Mouse (Mus musculus) midbrain, embryonic 13.5 days (tissue): ENCODE measurements at regions not wholly inside any gene's neighbourhood (a gene's known extent, or its start where the extent isn't known, plus 50 kb on each side); places are given as distances from the start of the nearest gene placed in this dataset.
A peak's percentile ranks its signal among the peaks of the same experiment; 100 is the strongest.
"Not testable (repeated sequence)": the region's sequence is repeated elsewhere in the genome, so short reads cannot be mapped to it uniquely, and the experiment has no call there.

Experiments
- ATAC-seq: fragments of 200-750 bp; cut with Nextera tagmentation; 2 replicates; pipeline ENCODE4 v1.8.0; 2017; ENCODE audit warnings: mild to moderate bottlenecking, moderate TSS enrichment, moderate library complexity
- H3K27ac ChIP-seq: fragments of 300-500 bp; sonication (generic); 2 replicates; pipeline ENCODE4 v1.5.1; 2015; ENCODE audit warnings: inconsistent platforms, mild to moderate bottlenecking, moderate library complexity
- H3K27me3 ChIP-seq: fragments of 300-500 bp; sonication (generic); 2 replicates; pipeline ENCODE4 v1.6.1; 2015; ENCODE audit warnings: mild to moderate bottlenecking, inconsistent platforms
- H3K36me3 ChIP-seq: fragments of 300-500 bp; sonication (generic); 2 replicates; pipeline ENCODE4 v1.6.1; 2015; ENCODE audit warnings: mild to moderate bottlenecking, inconsistent platforms
- H3K4me1 ChIP-seq: fragments of 300-500 bp; sonication (generic); replicated peaks from 2 replicates; pipeline ENCODE4 v1.6.1; 2015; ENCODE audit warnings: inconsistent platforms
- H3K4me2 ChIP-seq: fragments of 300-500 bp; sonication (generic); replicated peaks from 2 replicates; pipeline ENCODE4 v1.6.1; 2015; ENCODE audit warnings: moderate library complexity, mild to moderate bottlenecking, inconsistent platforms
- H3K4me3 ChIP-seq: fragments of 300-500 bp; sonication (generic); replicated peaks from 2 replicates; pipeline ENCODE4 v1.5.1; 2015; ENCODE audit warnings: mild to moderate bottlenecking, inconsistent platforms
- H3K9ac ChIP-seq: fragments of 300-500 bp; sonication (generic); replicated peaks from 2 replicates; pipeline ENCODE4 v1.6.1; 2015; ENCODE audit warnings: mild to moderate bottlenecking, inconsistent platforms
- H3K9me3 ChIP-seq: fragments of 300-500 bp; sonication (generic); 2 replicates; pipeline ENCODE4 v1.6.1; 2016; ENCODE audit warnings: mild to moderate bottlenecking, inconsistent platforms
- WGBS: fragments of 180-500 bp; shearing (Covaris S2); methylation state at CpG from one replicate; pipeline ENCODE4 v1.1.7; 2015; 5-methylcytosine and 5-hydroxymethylcytosine counted together

- H3K9ac ChIP-seq, result no peak overlapping the region
- no peak overlapping the region; the same call in 1 of the 2 replicates for H3K27ac ChIP-seq
- ATAC-seq, result peak; percentile 95
- peaks cover 15% of the 10 kb centered on the region for H3K4me1 ChIP-seq
- H3K4me2 ChIP-seq, result no peak overlapping the region
- H3K27me3 ChIP-seq, result no peaks in the 10 kb centered on the region
- no peaks in the 10 kb centered on the region for H3K36me3 ChIP-seq
- H3K9me3 ChIP-seq, result no peaks in the 10 kb centered on the region
- 13% methylated on average over 1 of the region's 1 CpGs for WGBS
- no peak overlapping the region for H3K4me3 ChIP-seq
These were observed 385.4 kb downstream of the Mat2b start for GRCm38 (mm10) chr11:40309646-40310045.

GRCm38 (mm10) chr11:40302568-40302967 is 392.4 kb downstream of the Mat2b start:
- H3K4me1 ChIP-seq, result no peaks in the 10 kb centered on the region
- no peak overlapping the region for H3K27ac ChIP-seq
- ATAC-seq, result no peak
- no peaks in the 10 kb centered on the region for H3K27me3 ChIP-seq
- H3K9ac ChIP-seq, result no peak overlapping the region
- no peak overlapping the region for H3K4me2 ChIP-seq
- no peaks in the 10 kb centered on the region for H3K36me3 ChIP-seq
- no peaks in the 10 kb centered on the region for H3K9me3 ChIP-seq
- WGBS, result 84% methylated on average over 2 of the region's 2 CpGs
- no peak overlapping the region for H3K4me3 ChIP-seq

GRCm38 (mm10) chr11:40299987-40300386 is 395.0 kb downstream of the Mat2b start:
- not testable (repeated sequence) for H3K4me2 ChIP-seq, H3K27ac ChIP-seq, H3K9me3 ChIP-seq, H3K27me3 ChIP-seq, ATAC-seq, H3K4me1 ChIP-seq, H3K9ac ChIP-seq, H3K4me3 ChIP-seq, H3K36me3 ChIP-seq
- 87% methylated on average over 10 of the region's 10 CpGs for WGBS

GRCm38 (mm10) chr11:40286936-40287335 is 408.1 kb downstream of the Mat2b start:
- peak overlapping the region; percentile 45; the same call in 1 of the 2 replicates for H3K27ac ChIP-seq
- 24% methylated on average over 1 of the region's 1 CpGs for WGBS

GRCm38 (mm10) chr11:40286391-40286790 is 408.6 kb downstream of the Mat2b start:
- ATAC-seq, result peak; percentile 24; the same call in 1 of the 2 replicates
- Histone ChIP-seq H3K36me3 (no peaks in the 10 kb centered on the region), H3K27me3 (no peaks in the 10 kb centered on the region), H3K9ac (no peak overlapping the region), H3K27ac (no peak overlapping the region), H3K9me3 (no peaks in the 10 kb centered on the region), H3K4me1 (peaks cover 5% of the 10 kb centered on the region; the same call in 1 of the 2 replicates), H3K4me3 (no peak overlapping the region), H3K4me2 (no peak overlapping the region)
- 21% methylated on average over 4 of the region's 4 CpGs for WGBS

More at GRCm38 (mm10) chr11:40286936-40287335, 408.1 kb downstream of the Mat2b start:
- Histone ChIP-seq H3K4me3 (no peak overlapping the region), H3K4me1 (peaks cover 5% of the 10 kb centered on the region; the same call in 1 of the 2 replicates), H3K36me3 (no peaks in the 10 kb centered on the region), H3K9me3 (no peaks in the 10 kb centered on the region), H3K4me2 (no peak overlapping the region), H3K27me3 (no peaks in the 10 kb centered on the region), H3K9ac (no peak overlapping the region)
- ATAC-seq, result 0 out of 2 replicates have a peak, but pooled peaks have one; percentile 56

- Histone ChIP-seq H3K4me1 (no peaks in the 10 kb centered on the region), H3K27me3 (no peaks in the 10 kb centered on the region), H3K4me2 (no peak overlapping the region), H3K36me3 (no peaks in the 10 kb centered on the region), H3K4me3 (no peak overlapping the region), H3K9ac (no peak overlapping the region), H3K9me3 (no peaks in the 10 kb centered on the region), H3K27ac (no peak overlapping the region)
- no peak for ATAC-seq
- 76% methylated on average over 1 of the region's 1 CpGs for WGBS
These were observed 418.3 kb downstream of the Mat2b start for GRCm38 (mm10) chr11:40276737-40277136.

- 87% methylated on average over 12 of the region's 12 CpGs for WGBS
- Histone ChIP-seq H3K9me3 (no peaks in the 10 kb centered on the region), H3K27me3 (no peaks in the 10 kb centered on the region), H3K36me3 (no peaks in the 10 kb centered on the region), H3K27ac (no peak overlapping the region), H3K4me1 (no peaks in the 10 kb centered on the region), H3K9ac (no peak overlapping the region), H3K4me2 (no peak overlapping the region), H3K4me3 (no peak overlapping the region)
- ATAC-seq, result no peak
These were observed 441.9 kb downstream of the Mat2b start for GRCm38 (mm10) chr11:40253123-40253522.

- Histone ChIP-seq H3K27ac (no peak overlapping the region), H3K9me3 (no peaks in the 10 kb centered on the region), H3K27me3 (no peaks in the 10 kb centered on the region), H3K36me3 (no peaks in the 10 kb centered on the region), H3K4me3 (no peak overlapping the region), H3K4me1 (no peaks in the 10 kb centered on the region), H3K4me2 (no peak overlapping the region), H3K9ac (no peak overlapping the region)
- 92% methylated on average over 3 of the region's 3 CpGs for WGBS
- ATAC-seq, result no peak
These were observed 442.6 kb downstream of the Mat2b start for GRCm38 (mm10) chr11:40252399-40252798.

GRCm38 (mm10) chr11:40251131-40251530 is 443.9 kb downstream of the Mat2b start:
- H3K4me3 ChIP-seq, result no peak overlapping the region
- H3K4me1 ChIP-seq, result no peaks in the 10 kb centered on the region
- no peaks in the 10 kb centered on the region for H3K27me3 ChIP-seq
- H3K36me3 ChIP-seq, result no peaks in the 10 kb centered on the region
- H3K27ac ChIP-seq, result no peak overlapping the region
- WGBS, result 86% methylated on average over 2 of the region's 2 CpGs
- no peak for ATAC-seq
- H3K9me3 ChIP-seq, result no peaks in the 10 kb centered on the region
- no peak overlapping the region for H3K4me2 ChIP-seq
- H3K9ac ChIP-seq, result no peak overlapping the region

GRCm38 (mm10) chr11:40216391-40216790 is 478.6 kb downstream of the Mat2b start:
- no peaks in the 10 kb centered on the region for H3K27me3 ChIP-seq
- no peak overlapping the region for H3K4me3 ChIP-seq
- no peak overlapping the region for H3K27ac ChIP-seq
- no peaks in the 10 kb centered on the region for H3K9me3 ChIP-seq
- ATAC-seq, result no peak
- H3K4me2 ChIP-seq, result no peak overlapping the region
- no peak overlapping the region for H3K9ac ChIP-seq
- no peaks in the 10 kb centered on the region for H3K36me3 ChIP-seq
- WGBS, result 60% methylated on average over 8 of the region's 8 CpGs
- no peaks in the 10 kb centered on the region for H3K4me1 ChIP-seq
